Mouse (Mus musculus) Patski (cell line): Measurements from ENCODE around the gene Cyct. TPM values are rescaled to one million over a fixed set of nuclear protein-coding genes. Genes with fewer than 3 reads are reported as not detected.

Experiments used
- ATAC-seq: fragments of 100-300 bp; one replicate; pipeline ENCODE4 v1.8.0; 2021
- CTCF ChIA-PET: fragments of 350-600 bp; sonication (Branson Sonifier 250); formaldehyde crosslinking; loops from one replicate; lab custom pipeline; 2022; ENCODE audit warnings: inconsistent platforms; lab: Charles Lee
- POLR2A ChIA-PET: fragments of 350-600 bp; sonication (Branson Sonifier 250); formaldehyde crosslinking; loops from one replicate; lab custom pipeline; 2022; ENCODE audit warnings: antibody characterized with exemption, inconsistent platforms; lab: Charles Lee
- DNase-seq: peaks from one replicate; pipeline ENCODE4 v3.0.0-alpha.2; 2011; ENCODE audit warnings: low read depth, low spot score
- H3K27me3 ChIP-seq: fragments of 371-371 bp; one replicate; pipeline ENCODE4 v1.5.1; 2021
- CTCF ChIP-seq: fragments of 100-300 bp; IDR thresholded peaks from one replicate; pipeline ENCODE4 v1.5.1; 2021
- in situ Hi-C: fragments of 300-500 bp; cut with MboI; formaldehyde crosslinking; loops from 3 replicates; pipeline ENCODE4 v1.11.1; 2018; ENCODE audit warnings: low pct_unique_long_range_greater_than_20kb, mixed read lengths
- polyA plus RNA-seq: library from polyadenylated mRNA; unstranded; gene quantifications from one replicate; pipeline ENCODE4 v1.2.3, GENCODE M21; 2021

Cyct gene
- polyA plus RNA-seq, 1 experiment from 2014 or later: not detected

DNA sequence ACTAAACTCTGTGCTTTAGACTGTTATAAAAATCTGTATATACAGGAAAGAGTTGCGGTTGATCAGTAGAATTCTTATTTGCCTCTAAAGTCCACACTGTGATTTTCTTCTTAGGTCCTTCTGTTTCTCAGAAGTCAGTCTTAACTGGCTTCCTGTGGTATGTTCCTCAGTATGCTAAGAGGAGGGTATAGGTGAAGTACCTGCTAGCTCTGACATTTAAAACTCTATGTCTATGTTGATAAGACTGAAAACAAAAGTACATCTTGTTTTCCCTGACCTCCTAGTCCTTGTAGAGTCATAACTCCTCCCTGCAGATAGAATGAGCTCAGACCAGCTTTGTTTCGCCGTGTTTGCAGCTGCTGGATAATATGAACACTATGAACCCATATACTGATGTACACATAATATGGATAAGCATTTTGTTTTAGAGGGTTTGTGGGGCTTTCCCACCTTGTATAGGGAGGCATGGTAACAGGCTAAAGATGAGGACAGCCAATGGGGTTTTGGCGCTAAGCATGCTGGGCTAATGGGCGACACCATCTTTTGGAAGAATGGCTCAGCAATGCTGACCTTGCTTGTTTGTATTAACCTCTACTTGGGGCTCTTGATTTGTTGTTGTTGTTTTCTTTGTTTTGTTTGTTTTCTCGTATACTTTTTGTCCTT is 14.4 kb upstream of the Cyct start:
- CTCF ChIA-PET: interaction anchor here (1.1 to 1.5 kb wide), 2 partner anchors 8 to 243 kb away, joined by 3 to 5 read pairs; no protein-coding TSS in a partner anchor
- no peaks in the 10 kb centered on the region for H3K27me3 ChIP-seq
- POLR2A ChIA-PET: no interaction called here
- DNase-seq: no peak
- TF ChIP-seq CTCF: no peak
- in situ Hi-C loops: loop anchor here (5.0 kb wide), 1 partner anchor 248 kb away; no protein-coding TSS in a partner anchor
- ATAC-seq: no peak

DNA sequence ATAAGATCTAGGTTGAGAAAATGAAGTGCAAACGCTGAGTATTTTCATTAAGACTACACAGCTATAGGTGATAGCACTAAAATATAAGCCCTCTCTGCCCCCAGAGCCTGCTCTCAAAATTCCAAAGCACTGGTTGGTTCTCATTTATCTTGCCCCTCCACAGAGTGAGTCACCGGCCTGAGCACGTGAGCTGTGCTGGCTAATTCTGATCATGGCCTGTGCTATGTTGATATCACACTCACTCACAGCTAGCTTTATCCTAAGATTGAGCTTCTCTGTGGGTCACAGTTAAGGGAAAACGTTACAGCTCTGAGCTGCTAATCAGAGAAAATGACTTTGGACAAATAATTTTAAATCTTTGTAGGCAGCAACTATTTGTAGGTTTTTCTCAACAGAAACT is 12.0 kb upstream of the Cyct start:
- no peak for DNase-seq
- TF ChIP-seq CTCF: no peak
- no peaks in the 10 kb centered on the region for H3K27me3 ChIP-seq
- POLR2A ChIA-PET: no interaction called here
- CTCF ChIA-PET: interaction anchor here (1.2 to 7.7 kb wide), 2 partner anchors 21 to 248 kb away, joined by 3 to 97 read pairs; no protein-coding TSS in a partner anchor
- in situ Hi-C loops: loop anchor here (5.0 kb wide), 1 partner anchor 250 kb away; no protein-coding TSS in a partner anchor
- no peak for ATAC-seq

DNA sequence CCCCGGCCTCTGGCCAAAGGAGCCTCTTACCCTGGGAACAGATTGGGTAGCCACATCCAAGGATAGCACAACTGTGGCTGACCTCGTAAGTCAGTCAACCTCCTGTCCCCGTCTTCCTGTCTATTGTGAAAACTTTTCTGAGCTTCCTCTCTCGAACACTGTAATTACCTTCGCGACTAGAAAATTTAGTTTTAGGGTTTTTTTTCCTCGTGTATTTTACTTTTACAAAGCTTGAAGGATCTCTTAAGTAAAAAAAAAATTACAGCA is 10.3 kb upstream of the Cyct start:
- DNase-seq (no peak), ATAC-seq (no peak)
- no peak for TF ChIP-seq CTCF
- ChIA-PET POLR2A (interaction anchor here (1.6 to 1.7 kb wide), 2 partner anchors 247 to 286 kb away, joined by 3 to 6 read pairs; no protein-coding TSS in a partner anchor), CTCF (interaction anchor here (1.1 to 7.7 kb wide), 2 partner anchors 228 to 249 kb away, joined by 5 to 97 read pairs; no protein-coding TSS in a partner anchor)
- no peaks in the 10 kb centered on the region for H3K27me3 ChIP-seq
- in situ Hi-C loops: loop anchor here (5.0 kb wide), 1 partner anchor 252 kb away; no protein-coding TSS in a partner anchor

DNA sequence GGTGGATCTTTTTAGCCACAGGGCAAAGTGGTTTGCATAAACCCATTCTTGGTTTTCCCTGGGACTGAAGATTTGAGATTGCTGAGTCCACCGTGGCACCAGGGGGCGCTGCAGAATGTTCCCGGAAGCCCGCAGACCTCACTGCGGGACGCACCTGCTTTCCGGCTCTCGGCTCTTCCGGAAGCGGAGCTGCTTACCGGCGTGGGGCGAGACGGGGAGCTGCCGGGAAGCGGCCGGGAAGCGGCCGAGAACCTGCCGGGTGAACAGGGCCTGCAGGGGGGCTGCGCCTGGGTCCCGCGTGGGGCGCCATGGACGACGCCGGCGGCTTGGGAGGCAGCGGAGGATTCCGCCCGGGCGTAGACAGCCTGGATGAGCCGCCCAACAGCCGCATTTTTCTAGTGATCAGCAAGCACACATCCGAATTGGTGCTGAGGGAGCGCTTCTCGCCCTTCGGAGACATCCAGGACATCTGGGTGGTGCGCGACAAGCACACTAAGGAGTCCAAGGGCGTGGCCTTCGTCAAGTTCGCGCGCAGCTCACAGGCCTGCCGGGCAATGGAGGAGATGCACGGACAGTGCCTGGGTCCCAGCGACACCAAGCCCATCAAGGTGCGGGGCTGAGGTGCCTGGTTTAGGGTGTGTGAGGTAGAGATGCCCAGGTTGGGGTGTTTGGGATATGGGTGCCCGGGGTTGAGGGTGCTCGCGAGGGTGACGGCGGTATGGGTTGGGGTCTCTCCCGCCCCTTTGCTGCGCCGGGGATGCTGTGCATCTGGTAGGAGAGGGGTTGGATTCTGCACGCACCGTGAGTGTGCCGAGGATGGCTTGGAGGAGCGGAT is 9.8 kb upstream of the Cyct start, which contains the start of gene Rbm45:
TSS of gene Rbm45 (plus strand) at position 164 of the 835 bp plus-strand sequence.
- POLR2A ChIA-PET: interaction anchor here (1.6 to 1.7 kb wide), 2 partner anchors 248 to 287 kb away, joined by 3 to 6 read pairs; no protein-coding TSS in a partner anchor
- in situ Hi-C loops: loop anchor here (5.0 kb wide), 1 partner anchor 252 kb away; no protein-coding TSS in a partner anchor

DNA sequence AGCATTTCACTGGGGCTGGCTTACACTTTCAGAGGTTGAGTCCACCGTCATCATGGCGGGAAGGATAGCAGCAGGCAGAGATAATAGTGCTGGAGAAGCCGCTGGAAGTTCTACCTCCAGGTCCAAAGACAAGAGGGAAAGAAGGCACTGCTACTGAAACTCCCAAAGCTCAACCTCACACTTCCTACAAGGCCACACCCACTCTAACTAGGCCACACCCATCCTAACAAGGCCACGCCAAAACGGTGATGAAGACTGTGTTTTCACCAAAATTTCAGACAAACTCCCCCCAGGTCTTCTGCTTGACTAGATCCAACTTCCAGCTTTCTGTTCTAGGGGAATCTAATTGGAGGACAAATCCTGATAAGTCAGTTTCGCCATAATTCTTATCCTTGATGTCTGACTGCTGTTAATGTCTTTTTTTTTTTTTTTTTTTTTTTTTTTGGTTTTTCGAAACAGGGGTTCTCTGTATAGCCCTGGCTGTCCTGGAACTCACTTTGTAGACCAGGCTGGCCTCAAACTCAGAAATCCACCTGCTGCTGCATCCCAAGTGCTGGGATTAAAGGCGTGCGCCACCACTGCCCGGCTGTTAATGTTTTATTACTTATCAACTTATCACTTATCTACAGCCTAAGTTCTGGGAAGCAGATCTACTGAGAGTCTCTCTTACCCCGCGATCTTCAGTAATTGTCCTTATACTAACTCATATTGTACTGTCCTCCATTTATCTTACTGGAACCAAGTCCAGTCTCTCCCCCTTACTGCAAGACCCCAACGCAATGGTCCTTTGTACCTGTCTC is 8.8 kb upstream of the Cyct start:
- TF ChIP-seq CTCF: no peak
- POLR2A ChIA-PET: no interaction called here
- CTCF ChIA-PET: interaction anchor here (0.9 to 7.7 kb wide), 5 partner anchors 244 to 299 kb away, joined by 3 to 97 read pairs (median 3); no protein-coding TSS in a partner anchor

More for the DNA sequence above, 9.8 kb upstream of the Cyct start, which contains the start of gene Rbm45:
- CTCF ChIA-PET: interaction anchor here (0.6 to 7.7 kb wide), 7 partner anchors 11 to 299 kb away, joined by 3 to 97 read pairs (median 3); no protein-coding TSS in a partner anchor
- peak; percentile 37 for DNase-seq
- H3K27me3 ChIP-seq: no peaks in the 10 kb centered on the region
- peak; percentile 91 for ATAC-seq
- peak; percentile 98 for TF ChIP-seq CTCF

DNA sequence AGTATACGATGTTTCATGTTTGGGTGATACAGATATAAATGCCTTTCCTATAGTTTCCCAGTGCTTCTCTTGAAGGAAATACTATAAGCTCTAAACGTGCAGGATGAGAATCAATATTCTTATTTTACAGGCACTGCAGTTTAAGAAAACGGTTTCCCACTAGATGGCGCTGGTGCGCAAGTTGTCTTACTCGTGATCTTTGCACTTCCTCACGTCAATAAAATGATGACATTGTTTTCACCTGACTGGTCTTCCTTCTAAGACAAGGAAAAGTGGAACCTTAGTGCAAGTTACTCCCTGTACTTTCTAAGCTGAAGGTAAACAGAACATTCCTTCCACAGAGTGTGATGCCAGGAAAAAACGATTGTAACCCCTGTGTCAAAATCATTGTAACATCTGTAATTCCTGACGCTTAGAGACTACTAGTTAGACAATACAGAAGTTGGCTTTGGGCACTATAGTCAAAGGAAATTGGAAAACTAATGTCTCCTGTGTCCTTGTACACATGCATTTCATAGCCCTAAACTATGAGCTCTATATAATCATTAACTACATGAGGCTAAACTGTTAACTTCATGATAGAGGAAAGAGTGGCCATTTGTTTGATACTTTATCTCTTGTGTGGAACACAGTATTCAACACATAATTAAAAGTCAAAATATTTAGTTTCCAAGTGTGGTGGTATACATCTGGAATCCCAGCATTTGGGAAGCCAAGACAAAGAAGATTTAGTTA is 7.1 kb upstream of the Cyct start:
- TF ChIP-seq CTCF: peak; percentile 73
- DNase-seq (no peak), ATAC-seq (no peak)
- CTCF ChIA-PET: interaction anchor here (0.7 to 7.7 kb wide), 21 partner anchors 8 to 444 kb away, joined by 3 to 97 read pairs (median 4); no protein-coding TSS in a partner anchor
- in situ Hi-C loops: no loop called here
- POLR2A ChIA-PET: no interaction called here
- H3K27me3 ChIP-seq: no peaks in the 10 kb centered on the region

More for the DNA sequence above, 8.8 kb upstream of the Cyct start:
- DNase-seq (no peak), ATAC-seq (no peak)
- in situ Hi-C loops: no loop called here
- no peaks in the 10 kb centered on the region for H3K27me3 ChIP-seq

DNA sequence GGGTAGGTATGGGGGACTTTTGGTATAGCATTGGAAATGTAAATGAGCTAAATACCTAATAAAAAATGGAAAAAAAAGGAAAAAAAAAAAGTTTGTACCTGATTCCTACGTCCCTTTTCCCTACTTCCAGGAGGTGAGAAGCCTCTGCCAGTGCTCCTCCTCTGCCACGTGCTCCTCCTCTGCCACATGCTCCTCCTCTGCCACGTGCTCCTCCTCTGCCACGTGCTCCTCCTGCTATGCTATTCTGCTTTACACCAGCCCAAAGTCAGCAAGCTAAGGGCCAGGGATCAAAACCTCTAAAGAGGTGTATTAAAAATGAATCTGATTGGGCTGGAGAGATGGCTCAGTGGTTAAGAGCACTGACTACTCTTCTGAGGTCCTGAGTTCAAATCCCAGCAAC is 5.6 kb upstream of the Cyct start:
- TF ChIP-seq CTCF: no peak
- in situ Hi-C loops: no loop called here
- no peak for ATAC-seq
- no peaks in the 10 kb centered on the region for H3K27me3 ChIP-seq
- ChIA-PET CTCF (interaction anchor here (7.7 kb wide), 1 partner anchor 254 kb away, joined by 97 read pairs; no protein-coding TSS in a partner anchor), POLR2A (interaction anchor here (0.5 kb wide), 1 partner anchor 301 kb away, joined by 3 read pairs; no protein-coding TSS in a partner anchor)
- no peak for DNase-seq

DNA sequence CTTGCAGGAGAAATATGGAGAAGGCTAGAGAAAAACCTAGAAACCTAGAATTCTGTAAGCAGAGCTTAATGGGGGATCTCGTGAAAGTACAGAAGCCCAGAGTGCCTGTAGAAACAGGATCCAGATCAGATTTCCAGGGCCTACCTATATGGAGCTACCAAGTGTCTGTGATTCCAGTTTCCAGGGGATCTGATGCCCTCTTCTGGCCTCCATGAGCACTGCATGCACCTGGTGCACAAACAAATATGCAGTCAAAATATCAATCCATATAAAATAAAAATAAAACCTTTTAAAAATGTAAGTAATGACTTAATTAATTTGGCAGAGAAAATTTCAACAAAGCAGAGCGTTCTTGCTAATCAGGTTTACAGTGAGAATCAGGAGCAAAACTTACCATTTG is 1.9 kb upstream of the Cyct start:
- peak; percentile 83 for TF ChIP-seq CTCF
- ChIA-PET POLR2A (no interaction called here), CTCF (interaction anchor here (0.6 to 1.4 kb wide), 6 partner anchors 15 to 344 kb away, joined by 3 to 5 read pairs (median 3); no protein-coding TSS in a partner anchor)
- ATAC-seq (no peak), DNase-seq (no peak)
- no peaks in the 10 kb centered on the region for H3K27me3 ChIP-seq
- in situ Hi-C loops: loop anchor here (5.0 kb wide), 2 partner anchors 110 to 235 kb away; no protein-coding TSS in a partner anchor

DNA sequence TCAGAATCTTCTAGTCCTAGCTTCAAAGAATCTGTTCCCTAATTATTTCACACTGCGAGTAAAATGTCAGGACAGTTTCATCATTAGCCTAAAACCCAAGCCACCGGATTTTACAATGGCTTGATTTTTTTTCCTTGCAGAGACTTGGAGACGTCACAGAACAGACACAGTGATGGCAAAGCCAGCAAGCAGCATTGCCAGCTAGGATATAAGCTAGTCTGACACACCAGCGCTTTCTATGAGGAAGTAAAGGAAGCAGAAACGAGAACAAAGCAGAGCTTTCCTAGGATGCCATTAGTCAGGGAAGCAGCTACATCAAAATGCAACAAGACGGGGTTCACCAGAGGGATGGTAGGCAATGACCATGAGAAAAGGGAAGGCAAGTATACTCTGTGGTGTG is 12.4 kb downstream of the Cyct start:
- peaks cover 16% of the 10 kb centered on the region for H3K27me3 ChIP-seq
- no peak for ATAC-seq
- no peak for TF ChIP-seq CTCF
- ChIA-PET CTCF (interaction anchor here (1.0 to 2.2 kb wide), 2 partner anchors 14 to 58 kb away, joined by 3 to 5 read pairs; no protein-coding TSS in a partner anchor), POLR2A (no interaction called here)
- no peak for DNase-seq
- in situ Hi-C loops: no loop called here
